Mouse (Mus musculus) liver, embryonic 11.5 days (tissue): ENCODE results near the gene Pacsin1. TPM values are rescaled to one million over a fixed set of nuclear protein-coding genes. Genes with fewer than 3 reads are reported as not detected.

Experiments used
- ATAC-seq: fragments of 200-750 bp; cut with Nextera tagmentation; replicated peaks from 2 replicates; pipeline ENCODE4 v1.8.0; 2017; ENCODE audit warnings: moderate number of reproducible peaks, mild to moderate bottlenecking, moderate TSS enrichment, moderate library complexity; ENCODE audit not compliant: low FRiP score
- DNase-seq: peaks from one replicate; pipeline ENCODE4 v3.0.0-alpha.2; 2017; ENCODE audit warnings: low spot score
- H3K27ac ChIP-seq: fragments of 300-500 bp; sonication (generic); 2 replicates; pipeline ENCODE4 v1.5.1; 2014; ENCODE audit warnings: mild to moderate bottlenecking, low read depth, low read length, control low read depth
- H3K27me3 ChIP-seq: fragments of 300-500 bp; sonication (generic); replicated peaks from 2 replicates; pipeline ENCODE4 v1.6.1; 2014; ENCODE audit warnings: low read length, mixed read lengths; ENCODE audit not compliant: control insufficient read depth, insufficient read depth
- H3K36me3 ChIP-seq: fragments of 300-500 bp; sonication (generic); 2 replicates; pipeline ENCODE4 v1.6.1; 2014; ENCODE audit warnings: mild to moderate bottlenecking, low read length, moderate library complexity, mixed read lengths; ENCODE audit not compliant: control insufficient read depth, insufficient read depth
- H3K4me1 ChIP-seq: fragments of 300-500 bp; sonication (generic); replicated peaks from 2 replicates; pipeline ENCODE4 v1.6.1; 2014; ENCODE audit warnings: low read length, mixed read lengths; ENCODE audit not compliant: control insufficient read depth, insufficient read depth
- H3K4me2 ChIP-seq: fragments of 300-500 bp; sonication (generic); 2 replicates; pipeline ENCODE4 v1.6.1; 2014; ENCODE audit warnings: mild to moderate bottlenecking, control low read depth, moderate library complexity
- H3K4me3 ChIP-seq: fragments of 300-500 bp; sonication (generic); 2 replicates; pipeline ENCODE4 v1.5.1; 2014; ENCODE audit warnings: low read depth, low read length, control low read depth
- H3K9ac ChIP-seq: fragments of 300-500 bp; sonication (generic); 2 replicates; pipeline ENCODE4 v1.6.1; 2014; ENCODE audit warnings: low read depth, low read length, control low read depth
- H3K9me3 ChIP-seq: fragments of 300-500 bp; sonication (generic); 2 replicates; pipeline ENCODE4 v1.6.1; 2016; ENCODE audit warnings: low read length, inconsistent platforms, mixed read lengths; ENCODE audit not compliant: control insufficient read depth
- WGBS: fragments of 180-500 bp; shearing (Covaris S2); extraction: QIAGEN DNeasy Blood & Tissue Kit; methylation state at CpG from one replicate; pipeline ENCODE4 v1.1.7; 2014; 5-methylcytosine and 5-hydroxymethylcytosine counted together
- polyA plus RNA-seq: library from polyadenylated mRNA; unstranded; fragments of >200 nt; fragmentation: Nextera tagmentation; extraction: Ambion mirVana; gene quantifications from 2 replicates; pipeline ENCODE4 v1.2.1, GENCODE M21; 2014

Gene Pacsin1
- polyA plus RNA-seq, 1 experiment from 2014 or later: 0.75 TPM

DNA sequence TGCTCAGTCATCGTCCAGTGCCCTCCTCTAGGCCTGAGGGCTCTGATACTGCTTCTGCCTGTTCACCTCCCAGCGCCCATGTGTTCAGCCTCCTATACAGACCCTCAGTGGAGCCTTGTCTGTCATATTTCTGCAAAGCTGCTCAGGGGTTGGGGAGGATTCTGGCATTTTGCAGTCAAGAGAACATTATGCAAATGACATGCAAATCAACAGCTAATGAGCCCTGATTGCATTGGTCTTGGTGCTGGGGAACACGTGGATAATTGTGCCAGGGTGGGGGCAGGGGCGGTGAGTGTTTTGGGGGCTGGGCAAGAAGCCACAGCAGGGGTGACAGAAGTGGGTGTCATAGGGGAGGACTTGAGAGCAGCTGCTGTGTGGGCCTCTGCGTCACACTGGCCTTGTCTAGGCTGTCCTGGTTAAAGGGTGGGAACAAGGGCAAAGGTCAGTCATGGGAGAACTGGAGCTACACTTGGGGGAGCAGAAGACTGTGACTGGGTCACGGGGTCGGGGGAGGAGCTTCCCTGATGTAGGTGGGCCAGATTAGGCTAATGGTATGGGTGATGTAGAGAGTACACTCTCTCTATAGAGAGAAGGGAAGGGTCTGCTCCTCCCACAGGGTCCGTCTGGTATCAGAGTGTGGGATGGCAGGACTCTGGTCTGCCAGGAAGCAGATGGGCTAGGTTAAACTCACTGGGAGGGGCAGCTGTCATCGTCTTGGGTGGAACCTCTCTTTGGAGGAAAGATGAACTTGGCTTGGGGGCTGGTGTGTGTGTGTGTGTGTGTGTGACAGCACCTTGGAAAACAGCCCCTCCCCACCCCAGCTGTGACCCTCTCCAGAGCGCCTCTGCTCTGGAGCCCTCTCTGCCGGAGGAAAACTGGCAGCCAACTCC lies 23.9 kb downstream of the Pacsin1 start:
- 47% methylated on average over 11 of the region's 11 CpGs for whole genome bisulfite sequencing
- no peaks in the 10 kb centered on the region for H3K9me3 ChIP-seq
- no peaks in the 10 kb centered on the region for H3K36me3 ChIP-seq
- no peak overlapping the region for H3K27ac ChIP-seq
- H3K27me3 ChIP-seq: peaks cover 16% of the 10 kb centered on the region
- no peak overlapping the region for H3K9ac ChIP-seq
- no peak overlapping the region for H3K4me2 ChIP-seq
- DNase-seq: no peak
- H3K4me1 ChIP-seq: peaks cover 8% of the 10 kb centered on the region; the same call in 1 of the 2 replicates
- no peak overlapping the region for H3K4me3 ChIP-seq
- no peak for ATAC-seq

DNA sequence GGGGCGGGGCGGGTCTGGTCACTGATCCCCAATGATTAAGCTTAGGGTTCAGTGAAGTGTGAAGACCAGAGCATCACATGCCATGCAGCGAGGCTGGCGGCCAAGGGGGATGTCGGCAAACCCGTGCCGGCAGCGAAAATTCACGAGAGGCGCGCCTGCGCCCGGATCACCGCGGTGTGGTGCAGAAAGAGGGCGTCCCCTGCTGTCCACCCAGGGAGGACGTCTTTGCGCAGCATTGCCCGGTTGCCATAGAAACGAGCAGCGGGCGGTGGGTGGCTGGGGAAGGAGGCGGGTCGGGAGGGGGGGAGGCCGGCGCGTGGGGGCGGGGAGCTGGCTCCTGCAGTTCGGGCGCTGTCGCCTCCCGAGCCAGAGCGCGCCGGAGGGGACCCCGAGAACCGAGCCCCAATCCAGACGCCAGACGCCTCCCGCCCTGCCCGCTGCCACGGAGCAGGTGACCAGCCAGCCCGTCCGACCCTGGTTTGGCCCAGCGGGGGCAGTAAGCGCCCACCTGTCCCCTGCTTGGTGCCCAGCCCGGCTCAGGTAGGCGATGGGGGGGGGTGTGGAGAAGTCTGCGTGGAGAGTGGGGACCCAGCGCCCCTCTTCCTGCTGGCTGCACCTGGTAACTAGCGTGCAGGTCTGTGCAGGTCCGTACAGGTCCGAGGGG lies 29.7 kb downstream of the Pacsin1 start:
- Histone ChIP-seq H3K27ac (no peak overlapping the region), H3K4me1 (peaks cover 7% of the 10 kb centered on the region; the same call in 1 of the 2 replicates), H3K4me2 (peak overlapping the region; percentile 77), H3K4me3 (peak overlapping the region; percentile 46), H3K27me3 (peaks cover 59% of the 10 kb centered on the region), H3K9me3 (no peaks in the 10 kb centered on the region), H3K9ac (no peak overlapping the region), H3K36me3 (no peaks in the 10 kb centered on the region)
- WGBS: 1% methylated on average over 47 of the region's 53 CpGs
- DNase-seq: no peak
- ATAC-seq: no peak

DNA sequence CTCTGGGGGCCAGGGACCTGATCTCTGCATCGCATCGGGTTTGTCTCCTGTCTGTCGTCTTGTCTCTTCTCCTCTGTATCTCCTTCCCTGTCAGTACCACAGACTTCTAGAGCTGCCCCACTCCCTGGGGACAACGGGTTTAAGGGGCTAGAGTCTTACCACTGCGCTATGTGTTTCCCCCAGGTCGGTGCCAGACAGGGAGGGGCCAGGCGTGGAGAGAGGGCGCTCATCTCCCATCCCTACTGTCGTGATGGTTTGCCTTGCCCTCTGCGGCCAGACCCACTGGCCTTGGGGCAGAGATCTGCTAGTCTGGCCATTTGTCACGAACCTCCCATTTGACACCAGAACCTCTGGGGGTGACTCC lies 30.2 kb downstream of the Pacsin1 start:
- H3K27me3 ChIP-seq: peaks cover 59% of the 10 kb centered on the region
- H3K36me3 ChIP-seq: no peaks in the 10 kb centered on the region
- H3K4me2 ChIP-seq: peak overlapping the region; percentile 77
- no peaks in the 10 kb centered on the region for H3K9me3 ChIP-seq
- ATAC-seq: no peak
- DNase-seq: no peak
- H3K9ac ChIP-seq: no peak overlapping the region
- 3% methylated on average over 11 of the region's 11 CpGs for WGBS
- H3K27ac ChIP-seq: no peak overlapping the region
- peak overlapping the region; percentile 46 for H3K4me3 ChIP-seq
- peaks cover 7% of the 10 kb centered on the region; the same call in 1 of the 2 replicates for H3K4me1 ChIP-seq

DNA sequence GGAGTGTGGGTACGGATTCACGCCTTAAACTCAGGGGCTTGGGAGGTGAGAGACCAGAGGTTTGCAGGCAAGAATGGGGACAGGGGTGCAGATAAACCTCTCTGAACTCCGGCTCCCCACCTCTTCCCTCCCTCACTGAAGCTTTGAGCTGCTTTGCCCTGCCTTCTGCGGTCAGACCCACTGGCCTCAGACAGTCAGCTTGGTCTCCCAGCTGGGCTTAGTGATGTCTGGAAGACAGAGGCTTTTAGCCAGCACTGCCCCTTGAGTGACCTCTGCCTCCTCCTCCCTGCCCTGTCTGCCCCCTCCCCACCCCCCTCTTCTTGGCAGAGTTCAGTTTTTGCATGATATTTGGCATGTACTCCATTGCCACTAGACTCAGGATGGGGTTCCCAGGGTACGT lies 31.1 kb downstream of the Pacsin1 start:
- Histone ChIP-seq H3K9me3 (no peaks in the 10 kb centered on the region), H3K36me3 (no peaks in the 10 kb centered on the region)
- 33% methylated on average over 5 of the region's 5 CpGs for WGBS

DNA sequence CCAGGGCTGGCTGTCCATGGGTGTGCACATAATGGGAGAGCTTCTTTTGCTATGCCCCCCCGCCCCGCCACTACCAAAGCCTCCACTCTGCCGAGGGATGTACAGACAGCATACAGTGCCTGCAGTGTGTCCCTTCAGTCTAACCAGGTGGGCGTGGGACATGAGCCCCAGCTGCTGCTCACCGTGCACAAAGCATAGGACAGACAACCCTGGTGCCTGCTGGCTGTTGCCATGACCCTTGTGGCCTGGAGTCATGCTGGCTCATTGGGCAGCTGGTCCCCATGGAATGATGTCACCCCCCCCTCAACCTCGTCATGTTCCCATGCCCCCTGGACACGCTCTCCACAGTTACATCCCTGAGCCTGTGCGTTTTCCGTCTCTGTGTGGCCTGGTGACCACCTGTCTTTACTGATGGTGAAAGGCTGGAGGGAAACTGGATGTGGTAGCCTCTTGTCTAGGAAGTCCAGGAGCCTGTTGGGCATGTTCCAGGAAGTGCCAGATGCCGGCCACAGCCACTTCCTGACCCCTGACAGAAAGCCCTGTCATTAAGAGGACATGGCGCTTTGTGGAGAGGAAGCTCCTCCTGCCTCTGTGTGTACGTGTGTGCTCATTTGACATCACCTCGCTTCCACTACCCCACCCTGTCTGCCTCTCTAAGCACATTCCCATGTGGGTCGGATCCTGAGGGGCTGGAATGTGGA lies 35.8 kb downstream of the Pacsin1 start:
- WGBS: 51% methylated on average over 14 of the region's 14 CpGs
- Histone ChIP-seq H3K36me3 (no peaks in the 10 kb centered on the region), H3K9me3 (no peaks in the 10 kb centered on the region)

More for the DNA sequence above, 31.1 kb downstream of the Pacsin1 start:
- peaks cover 59% of the 10 kb centered on the region for H3K27me3 ChIP-seq
- H3K27ac ChIP-seq: no peak overlapping the region
- no peak overlapping the region for H3K4me3 ChIP-seq
- ATAC-seq (no peak), DNase-seq (no peak)
- H3K4me1 ChIP-seq: peaks cover 7% of the 10 kb centered on the region; the same call in 1 of the 2 replicates
- H3K9ac ChIP-seq: no peak overlapping the region
- H3K4me2 ChIP-seq: no peak overlapping the region

DNA sequence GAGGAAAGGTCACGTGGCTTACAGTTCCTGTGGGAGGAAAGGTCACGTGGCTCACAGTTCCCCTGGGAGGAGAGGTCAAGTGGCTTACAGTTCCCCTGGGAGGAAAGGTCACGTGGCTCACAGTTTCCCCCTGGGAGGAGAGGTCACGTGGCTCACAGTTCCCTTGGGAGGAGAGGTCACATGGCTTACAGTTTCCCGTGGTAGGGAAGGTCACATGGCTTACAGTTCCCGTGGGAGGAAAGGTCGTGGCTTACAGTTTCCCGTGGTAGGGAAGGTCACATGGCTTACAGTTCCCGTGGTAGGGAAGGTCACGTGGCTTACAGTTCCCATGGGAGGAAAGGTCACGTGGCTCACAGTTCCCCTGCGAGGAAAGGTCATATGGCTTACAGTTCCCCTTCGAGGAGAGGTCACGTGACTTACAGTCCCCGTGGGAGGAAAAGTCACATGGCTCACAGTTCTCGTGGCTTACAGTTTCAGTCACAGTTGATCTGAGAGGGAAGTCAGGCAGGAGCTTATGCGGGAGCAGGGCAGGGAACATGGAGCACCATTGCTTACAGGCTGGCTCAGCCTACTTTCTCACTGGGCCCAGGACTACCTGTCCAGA lies 44.4 kb downstream of the Pacsin1 start:
- ATAC-seq: no peak
- 75% methylated on average over 17 of the region's 17 CpGs for WGBS
- Histone ChIP-seq H3K4me2 (no peak overlapping the region), H3K4me3 (no peak overlapping the region), H3K36me3 (no peaks in the 10 kb centered on the region), H3K27me3 (0 out of 2 replicates have a peak, but pooled peaks cover 2% of the 10 kb centered on the region), H3K4me1 (no peaks in the 10 kb centered on the region), H3K27ac (no peak overlapping the region), H3K9me3 (peaks cover 8% of the 10 kb centered on the region; the same call in 1 of the 2 replicates), H3K9ac (no peak overlapping the region)
- no peak for DNase-seq

More for the DNA sequence above, 35.8 kb downstream of the Pacsin1 start:
- Histone ChIP-seq H3K4me2 (no peak overlapping the region), H3K9ac (no peak overlapping the region), H3K4me1 (no peaks in the 10 kb centered on the region), H3K4me3 (no peak overlapping the region), H3K27ac (no peak overlapping the region), H3K27me3 (peaks cover 23% of the 10 kb centered on the region)
- ATAC-seq: no peak
- DNase-seq: no peak

DNA sequence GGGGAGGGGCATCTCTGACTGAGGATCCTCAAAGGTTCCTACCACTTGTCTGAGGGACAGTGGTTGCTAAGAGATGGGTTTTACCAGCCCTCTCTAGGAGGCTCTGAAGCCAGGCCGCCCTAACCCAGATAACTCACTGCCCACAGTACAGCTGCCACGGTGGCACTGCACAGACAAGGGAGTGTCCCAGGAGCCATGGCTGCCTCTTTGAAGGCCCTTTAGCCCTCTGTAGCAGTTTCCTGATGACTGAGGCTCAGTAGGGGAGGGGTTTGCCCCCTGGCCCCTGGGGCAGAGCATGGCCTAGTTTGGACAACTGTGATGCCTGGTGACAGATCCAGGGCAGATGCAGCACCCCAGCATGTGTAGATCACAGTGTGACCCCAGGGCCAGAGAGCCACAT lies 45.5 kb downstream of the Pacsin1 start:
- ATAC-seq: no peak
- H3K4me1 ChIP-seq: no peaks in the 10 kb centered on the region

DNA sequence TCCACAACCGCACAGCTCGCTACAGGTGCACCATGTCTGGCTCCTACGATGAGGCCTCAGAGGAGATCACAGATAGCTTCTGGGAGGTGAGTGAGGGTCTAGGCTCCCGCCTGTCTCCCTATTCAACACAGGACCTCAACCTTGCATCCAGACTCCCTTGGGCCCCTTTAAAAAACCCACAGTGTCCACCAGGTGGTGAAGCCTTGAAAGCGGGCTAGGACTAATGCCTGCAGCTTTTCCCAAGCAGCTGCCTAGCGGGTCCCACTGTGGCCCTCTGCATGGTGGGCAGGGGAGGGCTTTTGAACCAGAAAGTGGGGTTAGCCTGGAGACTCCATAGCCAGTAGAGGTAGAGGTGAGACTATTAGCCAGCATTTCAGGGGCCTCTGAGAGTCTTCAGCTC lies 46.5 kb downstream of the Pacsin1 start:
- Histone ChIP-seq H3K9ac (no peak overlapping the region), H3K9me3 (peaks cover 8% of the 10 kb centered on the region; the same call in 1 of the 2 replicates), H3K4me2 (no peak overlapping the region), H3K4me1 (no peaks in the 10 kb centered on the region), H3K27me3 (peaks cover 20% of the 10 kb centered on the region), H3K36me3 (no peaks in the 10 kb centered on the region), H3K4me3 (no peak overlapping the region), H3K27ac (no peak overlapping the region)
- WGBS: 71% methylated on average over 6 of the region's 6 CpGs
- DNase-seq: no peak
- no peak for ATAC-seq

More for the DNA sequence above, 45.5 kb downstream of the Pacsin1 start:
- H3K9ac ChIP-seq: no peak overlapping the region
- DNase-seq: no peak
- 74% methylated on average over 2 of the region's 2 CpGs for WGBS
- H3K4me2 ChIP-seq: no peak overlapping the region
- no peaks in the 10 kb centered on the region for H3K36me3 ChIP-seq
- peaks cover 8% of the 10 kb centered on the region; the same call in 1 of the 2 replicates for H3K9me3 ChIP-seq
- no peak overlapping the region for H3K27ac ChIP-seq
- H3K27me3 ChIP-seq: peaks cover 10% of the 10 kb centered on the region
- no peak overlapping the region for H3K4me3 ChIP-seq
